Mouse (Mus musculus) stomach, embryonic 14.5 days (tissue): Measurements from ENCODE around the gene 5730596B20Rik. TPM values are rescaled to one million over a fixed set of nuclear protein-coding genes. Genes with fewer than 3 reads are reported as not detected.

Experiments used
- ATAC-seq: fragments of 200-750 bp; cut with Nextera tagmentation; 2 replicates; pipeline ENCODE4 v1.8.0; 2017; ENCODE audit warnings: low read depth, moderate TSS enrichment; ENCODE audit not compliant: insufficient number of reproducible peaks, insufficient read depth, low FRiP score
- H3K27ac ChIP-seq: fragments of 300-500 bp; sonication (generic); 2 replicates; pipeline ENCODE4 v1.5.1; 2014; ENCODE audit warnings: mild to moderate bottlenecking, low read length, moderate library complexity, mixed read lengths
- H3K27me3 ChIP-seq: fragments of 300-500 bp; sonication (generic); 2 replicates; pipeline ENCODE4 v1.6.1; 2014; ENCODE audit warnings: low read length, control low read depth, mixed read lengths; ENCODE audit not compliant: control insufficient read depth, insufficient read depth
- H3K36me3 ChIP-seq: fragments of 300-500 bp; sonication (generic); 2 replicates; pipeline ENCODE4 v1.6.1; 2014; ENCODE audit warnings: mild to moderate bottlenecking, control low read depth, low read length, moderate library complexity, mixed read lengths; ENCODE audit not compliant: control insufficient read depth, insufficient read depth
- H3K4me1 ChIP-seq: fragments of 300-500 bp; sonication (generic); 2 replicates; pipeline ENCODE4 v1.6.1; 2014; ENCODE audit warnings: low read length, control low read depth, mixed read lengths; ENCODE audit not compliant: control insufficient read depth, insufficient read depth
- H3K4me2 ChIP-seq: fragments of 300-500 bp; sonication (generic); replicated peaks from 2 replicates; pipeline ENCODE4 v1.6.1; 2014; ENCODE audit warnings: low read depth, low read length, control low read depth
- H3K4me3 ChIP-seq: fragments of 300-500 bp; sonication (generic); 2 replicates; pipeline ENCODE4 v1.5.1; 2014; ENCODE audit warnings: low read depth, low read length, control low read depth
- H3K9ac ChIP-seq: fragments of 300-500 bp; sonication (generic); replicated peaks from 2 replicates; pipeline ENCODE4 v1.6.1; 2014; ENCODE audit warnings: low read depth, mild to moderate bottlenecking, control low read depth, low read length, moderate library complexity, mixed read lengths
- H3K9me3 ChIP-seq: fragments of 300-500 bp; sonication (generic); 2 replicates; pipeline ENCODE4 v1.6.1; 2016; ENCODE audit warnings: low read depth, low read length, control low read depth; ENCODE audit not compliant: control insufficient read depth
- WGBS: fragments of 180-500 bp; shearing (Covaris S2); extraction: QIAGEN DNeasy Blood & Tissue Kit; methylation state at CpG from one replicate; pipeline ENCODE4 v1.1.7; 2014; 5-methylcytosine and 5-hydroxymethylcytosine counted together
- polyA plus RNA-seq: library from polyadenylated mRNA; unstranded; fragments of >200 nt; fragmentation: Nextera tagmentation; extraction: Ambion mirVana; gene quantifications from 2 replicates; pipeline ENCODE4 v1.2.1, GENCODE M21; 2014

5730596B20Rik gene
- polyA plus RNA-seq, 1 experiment from 2014 or later = 4.7 TPM

DNA sequence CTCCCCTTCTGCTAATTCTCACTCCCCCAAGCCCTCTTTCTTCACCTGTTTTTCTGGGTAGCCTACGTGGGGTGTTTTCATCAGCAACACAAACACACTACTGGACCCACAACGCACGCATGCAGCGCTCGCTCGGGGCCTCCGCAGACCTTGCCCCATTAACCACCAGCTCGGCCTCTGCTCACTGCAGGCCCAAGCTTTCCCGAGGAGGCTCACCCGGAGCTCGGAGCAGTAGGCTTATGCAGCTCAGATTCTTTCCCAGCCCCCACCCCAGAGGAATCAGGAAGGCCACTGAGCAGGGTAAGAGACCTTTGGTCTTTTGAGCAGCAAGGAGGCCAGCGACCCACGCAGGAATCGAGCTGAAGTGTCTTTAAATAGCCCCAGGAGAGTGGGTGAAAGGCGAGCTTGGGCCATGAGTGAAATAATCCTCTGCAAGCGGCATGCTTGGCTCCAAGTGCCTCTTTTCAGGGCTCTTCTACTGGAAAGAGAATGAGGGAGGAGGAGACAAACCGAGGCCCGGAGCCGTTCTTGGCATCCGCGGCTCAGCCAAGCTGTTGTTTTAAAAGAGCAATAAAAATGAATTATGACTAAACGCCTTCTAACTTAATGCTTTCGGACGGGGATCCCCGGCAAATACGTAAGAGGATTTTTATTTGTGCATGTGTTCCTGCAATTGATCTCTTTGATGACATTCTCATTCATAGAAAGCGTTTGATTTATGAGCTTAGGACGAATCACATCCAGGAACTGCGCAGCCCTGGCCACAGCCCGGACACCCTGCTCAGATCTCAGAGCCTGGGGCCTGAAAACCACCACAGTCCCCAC is 16.6 kb upstream of the 5730596B20Rik start:
- Histone ChIP-seq H3K9ac (peak overlapping the region; percentile 77), H3K4me2 (peak overlapping the region; percentile 61), H3K4me1 (peaks cover 12% of the 10 kb centered on the region), H3K9me3 (no peaks in the 10 kb centered on the region), H3K27me3 (0 out of 2 replicates have a peak, but pooled peaks cover 3% of the 10 kb centered on the region), H3K27ac (peak overlapping the region; percentile 93), H3K36me3 (no peaks in the 10 kb centered on the region), H3K4me3 (peak overlapping the region; percentile 78)
- no peak for ATAC-seq
- WGBS = 2% methylated on average over 30 of the region's 30 CpGs

- peak overlapping the region; percentile 78 for H3K4me3 ChIP-seq
- 6% methylated on average over 8 of the region's 8 CpGs for WGBS
- H3K9ac ChIP-seq = peak overlapping the region; percentile 78; the same call in 1 of the 2 replicates
- no peaks in the 10 kb centered on the region for H3K9me3 ChIP-seq
- ATAC-seq = no peak
- peaks cover 12% of the 10 kb centered on the region for H3K4me1 ChIP-seq
- H3K4me2 ChIP-seq = peak overlapping the region; percentile 61
- H3K27ac ChIP-seq = peak overlapping the region; percentile 93
- no peaks in the 10 kb centered on the region for H3K36me3 ChIP-seq
- 0 out of 2 replicates have a peak, but pooled peaks cover 3% of the 10 kb centered on the region for H3K27me3 ChIP-seq
Observed at GRCm38 (mm10) chr6:52161336-52162092, 15.8 kb upstream of the 5730596B20Rik start.

DNA sequence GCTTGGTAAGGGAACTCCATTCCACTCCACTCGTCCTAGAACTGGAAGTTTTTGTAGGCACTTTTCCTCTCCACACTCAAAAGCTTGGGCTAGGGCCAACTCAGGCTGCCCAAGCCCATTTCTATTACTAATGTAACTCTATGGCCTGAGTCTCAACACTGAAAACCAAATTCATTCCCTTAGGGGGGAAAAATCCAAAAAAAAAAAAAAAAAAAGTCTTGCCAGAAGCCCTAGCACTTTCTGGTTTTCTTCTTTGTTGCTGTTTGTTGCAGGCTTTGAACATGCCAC is 15.3 kb upstream of the 5730596B20Rik start:
- WGBS = 14% methylated on average over 1 of the region's 1 CpGs
- ATAC-seq = no peak
- no peaks in the 10 kb centered on the region for H3K9me3 ChIP-seq
- H3K4me2 ChIP-seq = peak overlapping the region; percentile 61
- peaks cover 15% of the 10 kb centered on the region for H3K4me1 ChIP-seq
- H3K9ac ChIP-seq = peak overlapping the region; percentile 78; the same call in 1 of the 2 replicates
- peak overlapping the region; percentile 29; the same call in 1 of the 2 replicates for H3K27ac ChIP-seq
- H3K36me3 ChIP-seq = no peaks in the 10 kb centered on the region
- H3K27me3 ChIP-seq = no peaks in the 10 kb centered on the region
- H3K4me3 ChIP-seq = peak overlapping the region; percentile 78; the same call in 1 of the 2 replicates

GRCm38 (mm10) chr6:52162611-52163365 is 14.5 kb upstream of the 5730596B20Rik start:
- H3K4me2 ChIP-seq = peak overlapping the region; percentile 61
- H3K9me3 ChIP-seq = no peaks in the 10 kb centered on the region
- peak overlapping the region; percentile 78 for H3K9ac ChIP-seq
- peak overlapping the region; percentile 98 for H3K27ac ChIP-seq
- 12% methylated on average over 14 of the region's 14 CpGs for WGBS
- no peaks in the 10 kb centered on the region for H3K36me3 ChIP-seq
- ATAC-seq = no peak
- H3K4me1 ChIP-seq = peaks cover 11% of the 10 kb centered on the region
- H3K27me3 ChIP-seq = no peaks in the 10 kb centered on the region
- peak overlapping the region; percentile 78 for H3K4me3 ChIP-seq

GRCm38 (mm10) chr6:52163366-52164031 is 13.8 kb upstream of the 5730596B20Rik start:
- Histone ChIP-seq H3K9me3 (no peaks in the 10 kb centered on the region), H3K36me3 (no peaks in the 10 kb centered on the region), H3K4me2 (peak overlapping the region; percentile 61), H3K27me3 (no peaks in the 10 kb centered on the region), H3K9ac (peak overlapping the region; percentile 78), H3K27ac (peak overlapping the region; percentile 98), H3K4me1 (peaks cover 13% of the 10 kb centered on the region), H3K4me3 (peak overlapping the region; percentile 78)
- ATAC-seq = 0 out of 2 replicates have a peak, but pooled peaks have one; percentile 10
- 5% methylated on average over 17 of the region's 17 CpGs for WGBS

- peak overlapping the region; percentile 78 for H3K9ac ChIP-seq
- H3K27me3 ChIP-seq = no peaks in the 10 kb centered on the region
- H3K4me2 ChIP-seq = peak overlapping the region; percentile 61
- peak overlapping the region; percentile 78 for H3K4me3 ChIP-seq
- H3K4me1 ChIP-seq = peaks cover 13% of the 10 kb centered on the region
- WGBS = under 1% methylated on average over 37 of the region's 39 CpGs
- no peaks in the 10 kb centered on the region for H3K9me3 ChIP-seq
- no peaks in the 10 kb centered on the region for H3K36me3 ChIP-seq
- H3K27ac ChIP-seq = peak overlapping the region; percentile 98
- no peak for ATAC-seq
Observed at GRCm38 (mm10) chr6:52164051-52164625, 13.2 kb upstream of the 5730596B20Rik start.

DNA sequence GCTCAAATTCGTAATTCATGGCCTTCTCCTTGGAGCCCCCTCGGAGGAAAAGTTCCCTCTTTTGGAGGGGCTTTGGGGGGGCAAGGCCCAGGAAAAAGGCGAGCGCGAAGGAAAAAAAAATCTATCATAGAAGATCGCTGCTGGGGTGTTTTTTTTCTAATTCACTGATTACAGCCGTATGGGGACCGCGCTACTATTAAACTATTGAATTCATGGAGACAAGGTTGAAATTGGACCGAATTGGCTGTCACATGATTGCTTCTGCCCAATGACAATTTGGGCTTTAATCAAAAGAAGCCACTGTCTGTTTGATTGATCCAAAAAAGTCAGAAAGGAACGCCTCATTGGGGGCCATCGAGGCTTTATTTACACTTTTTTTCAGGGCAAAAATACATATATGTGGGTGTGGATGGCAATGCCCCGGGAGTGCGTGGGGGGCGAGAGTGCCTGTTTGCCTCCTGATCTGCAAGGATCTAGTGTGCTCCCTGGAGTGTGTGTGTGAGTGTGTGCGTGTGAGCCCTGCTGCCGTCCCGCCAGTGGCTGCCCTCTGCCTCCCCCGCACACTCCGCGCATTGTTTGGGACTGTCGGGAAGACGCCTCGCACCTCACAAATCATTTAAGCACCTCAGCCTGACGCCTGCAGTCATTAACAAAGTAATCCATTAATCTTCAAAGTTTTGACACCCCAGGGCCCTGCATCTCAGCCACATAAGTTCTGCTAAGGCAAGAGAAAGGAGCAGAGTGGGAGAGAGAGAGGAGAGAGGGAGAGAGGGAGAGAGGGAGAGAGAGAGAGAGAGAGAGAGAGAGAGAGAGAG is 12.5 kb upstream of the 5730596B20Rik start, which contains the start of gene Hoxa2:
Gene Hoxa2 (minus strand): TSS at position 206 of the 815 bp plus-strand sequence.
- Histone ChIP-seq H3K4me3 (peak within 1 kb of the TSS; percentile 78), H3K4me1 (peaks cover 18% of the 10 kb centered on the region), H3K27ac (peak within 1 kb of the TSS; percentile 98), H3K36me3 (peaks cover 2% of the 10 kb centered on the region; the same call in 1 of the 2 replicates), H3K27me3 (no peaks in the 10 kb centered on the region), H3K4me2 (peak within 1 kb of the TSS; percentile 61), H3K9me3 (no peaks in the 10 kb centered on the region), H3K9ac (peak within 1 kb of the TSS; percentile 78)
- no peak for ATAC-seq
- WGBS = under 1% methylated on average over 25 of the region's 25 CpGs
